Mouse (Mus musculus) spleen, embryonic (tissue): ENCODE results near the gene Dctn2.

ENCODE experiments used
- CTCF ChIA-PET: fragments of 350-600 bp; sonication (Branson Sonifier 250); formaldehyde crosslinking; loops from one replicate; lab custom pipeline; 2022; lab: Charles Lee

The Dctn2 gene

DNA sequence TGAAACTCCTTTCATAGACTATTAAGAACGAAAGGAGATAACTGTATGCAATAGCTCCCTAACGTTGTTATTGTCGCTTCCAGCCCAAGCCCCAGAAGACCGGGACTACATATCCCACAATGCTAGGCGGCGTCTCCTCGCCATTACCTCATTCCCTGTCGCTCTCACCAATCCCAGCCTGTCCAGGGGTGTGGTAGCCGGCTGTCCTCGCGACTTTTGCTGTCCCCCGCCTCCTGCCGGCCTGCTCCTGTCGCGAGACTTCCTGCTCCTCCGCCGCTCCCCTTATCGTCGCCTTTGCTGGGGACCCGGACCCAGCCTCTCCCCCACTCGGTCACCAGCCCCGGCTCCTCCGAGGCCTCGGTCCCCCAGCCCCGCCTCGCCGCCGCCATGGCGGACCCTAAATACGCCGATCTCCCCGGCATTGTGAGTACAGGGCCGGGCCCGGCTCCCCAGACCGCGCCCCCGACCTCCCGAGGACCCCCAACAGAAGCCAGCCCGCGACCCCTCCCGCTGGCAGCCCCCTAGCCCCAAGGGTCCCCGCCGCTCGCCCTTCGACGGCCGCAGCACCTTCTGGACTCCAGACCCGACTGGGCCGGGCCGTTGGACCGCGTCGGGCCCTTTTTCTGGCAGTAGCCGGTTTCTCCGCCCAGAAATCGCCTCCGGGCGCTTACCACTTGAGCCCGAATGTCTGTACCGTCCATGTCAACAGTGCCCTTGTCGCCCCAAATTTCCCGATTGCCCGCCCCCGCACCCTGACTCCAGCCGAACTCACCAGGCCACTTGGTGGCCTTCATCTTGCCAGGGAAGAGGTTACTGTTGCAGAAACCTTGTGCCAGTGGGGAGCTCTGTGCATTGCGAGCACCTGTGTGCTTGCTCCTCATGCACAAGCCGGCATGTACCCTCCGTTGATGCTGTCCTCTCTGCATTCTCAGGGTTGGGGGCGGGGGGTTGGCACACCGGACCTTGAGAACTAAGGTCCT lies at the start of gene Dctn2:
Dctn2 (plus strand) TSS at position 257 of the 980 bp plus-strand sequence.
- CTCF ChIA-PET: interaction anchor here (0.7 kb wide), 1 partner anchor 71 kb away, joined by 3 read pairs; no protein-coding TSS in a partner anchor

DNA sequence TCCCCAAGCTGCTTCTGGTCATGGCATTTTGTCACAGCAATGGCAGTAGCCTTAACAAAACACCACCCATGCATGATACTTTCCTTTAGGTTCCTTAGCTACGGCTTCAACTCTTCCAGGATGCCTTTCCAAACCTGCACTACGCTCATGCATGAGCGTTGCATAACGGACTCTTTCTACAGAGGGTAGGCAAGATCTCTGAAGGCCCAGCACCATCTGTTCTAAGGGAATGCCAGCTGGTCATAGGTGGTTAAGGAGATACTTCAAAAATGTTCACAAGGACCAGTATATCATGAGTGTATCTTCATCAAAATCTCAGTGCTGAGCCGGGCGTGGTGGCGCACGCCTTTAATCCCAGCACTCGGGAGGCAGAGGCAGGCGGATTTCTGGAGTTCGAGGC lies 49.7 kb upstream of the Dctn2 start:
- CTCF ChIA-PET: no interaction called here

- CTCF ChIA-PET: interaction anchor here (0.5 kb wide), 1 partner anchor 529 kb away, joined by 3 read pairs; no protein-coding TSS in a partner anchor
Measured at GRCm38 (mm10) chr10:127217177-127217576, 49.0 kb upstream of the Dctn2 start.

DNA sequence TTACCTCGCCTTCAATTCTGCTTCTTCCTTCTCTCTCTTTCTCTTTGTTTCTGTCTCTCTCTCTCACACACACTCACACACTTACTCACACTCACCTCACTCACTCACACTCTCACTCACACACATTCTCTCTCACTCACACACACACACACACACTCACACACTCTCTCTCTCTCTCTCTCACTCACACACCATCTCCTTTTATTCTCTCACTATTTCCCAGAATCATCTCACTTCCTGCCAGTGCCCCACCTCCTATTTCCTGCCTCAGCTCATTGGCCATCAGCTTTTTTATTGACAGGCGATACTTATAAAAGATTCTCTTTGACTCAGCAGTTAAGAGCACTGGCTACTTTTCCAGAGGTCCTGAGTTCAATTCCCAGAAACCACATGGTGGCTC lies 47.8 kb upstream of the Dctn2 start:
- CTCF ChIA-PET: no interaction called here

- CTCF ChIA-PET: interaction anchor here (0.6 to 0.9 kb wide), 3 partner anchors 45 to 1580 kb away, joined by 3 to 9 read pairs (median 4); partner anchors contain the start of gene Slc26a10
Measured at GRCm38 (mm10) chr10:127225213-127225612, 41.0 kb upstream of the Dctn2 start.

- CTCF ChIA-PET: interaction anchor here (0.6 kb wide), 1 partner anchor 81 kb away, joined by 3 read pairs; no protein-coding TSS in a partner anchor
Measured at GRCm38 (mm10) chr10:127225732-127226131, 40.4 kb upstream of the Dctn2 start.

- CTCF ChIA-PET: interaction anchor here (0.7 kb wide), 1 partner anchor 1487 kb away, joined by 6 read pairs; no protein-coding TSS in a partner anchor
Measured at GRCm38 (mm10) chr10:127226318-127226895, 39.8 kb upstream of the Dctn2 start.

GRCm38 (mm10) chr10:127227163-127227562 lies 39.0 kb upstream of the Dctn2 start:
- CTCF ChIA-PET: interaction anchor here (0.7 kb wide), 1 partner anchor 1486 kb away, joined by 6 read pairs; no protein-coding TSS in a partner anchor

- CTCF ChIA-PET: interaction anchor here (0.6 to 1.0 kb wide), 2 partner anchors 85 to 152 kb away, joined by 4 to 18 read pairs; no protein-coding TSS in a partner anchor
Measured at GRCm38 (mm10) chr10:127228897-127229296, 37.3 kb upstream of the Dctn2 start.

- CTCF ChIA-PET: no interaction called here
Measured at GRCm38 (mm10) chr10:127230693-127231092, 35.5 kb upstream of the Dctn2 start.

DNA sequence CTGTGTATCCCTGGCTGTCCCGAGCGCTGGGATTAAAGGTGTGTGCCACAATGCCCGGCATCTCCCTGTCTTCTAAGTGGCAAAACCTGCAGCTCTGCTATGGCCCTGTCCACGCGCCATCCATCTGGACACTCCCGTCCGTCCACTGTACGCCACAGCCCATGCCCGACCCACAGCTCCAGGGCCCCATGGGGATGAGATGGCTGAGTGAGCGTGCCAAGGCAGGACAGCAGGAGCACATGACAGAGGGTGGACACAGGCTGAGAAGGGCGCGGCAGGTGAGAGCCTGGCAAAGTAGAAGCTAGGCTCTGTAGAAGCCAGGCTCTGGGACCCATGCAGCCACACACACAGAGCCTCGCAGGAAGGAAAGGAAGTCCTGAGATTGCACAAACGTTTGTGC lies 34.4 kb upstream of the Dctn2 start:
- CTCF ChIA-PET: interaction anchor here (0.6 kb wide), 1 partner anchor 118 kb away, joined by 4 read pairs; no protein-coding TSS in a partner anchor

DNA sequence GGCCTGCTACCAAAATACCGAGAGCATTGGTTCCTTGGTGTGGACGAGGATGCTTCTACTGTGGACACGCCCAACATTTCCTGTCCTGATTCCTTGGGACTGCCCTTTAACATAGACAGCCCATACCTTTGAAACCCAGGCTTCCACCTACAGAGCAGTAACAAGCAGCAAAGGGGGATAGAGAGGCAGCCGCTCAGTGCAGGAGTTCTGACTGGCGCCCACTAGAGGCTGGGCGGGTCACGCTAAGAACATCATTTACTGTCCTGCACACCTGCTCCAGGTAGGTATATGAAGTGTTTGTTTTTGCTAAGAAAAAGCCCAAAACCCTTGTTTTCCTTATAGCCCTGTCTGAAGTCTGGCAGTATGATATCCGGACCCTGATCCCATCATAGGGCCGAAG lies 33.0 kb upstream of the Dctn2 start:
- CTCF ChIA-PET: interaction anchor here (0.6 kb wide), 1 partner anchor 81 kb away, joined by 11 read pairs; no protein-coding TSS in a partner anchor

- CTCF ChIA-PET: no interaction called here
Measured at GRCm38 (mm10) chr10:127236541-127236940, 29.6 kb upstream of the Dctn2 start.

DNA sequence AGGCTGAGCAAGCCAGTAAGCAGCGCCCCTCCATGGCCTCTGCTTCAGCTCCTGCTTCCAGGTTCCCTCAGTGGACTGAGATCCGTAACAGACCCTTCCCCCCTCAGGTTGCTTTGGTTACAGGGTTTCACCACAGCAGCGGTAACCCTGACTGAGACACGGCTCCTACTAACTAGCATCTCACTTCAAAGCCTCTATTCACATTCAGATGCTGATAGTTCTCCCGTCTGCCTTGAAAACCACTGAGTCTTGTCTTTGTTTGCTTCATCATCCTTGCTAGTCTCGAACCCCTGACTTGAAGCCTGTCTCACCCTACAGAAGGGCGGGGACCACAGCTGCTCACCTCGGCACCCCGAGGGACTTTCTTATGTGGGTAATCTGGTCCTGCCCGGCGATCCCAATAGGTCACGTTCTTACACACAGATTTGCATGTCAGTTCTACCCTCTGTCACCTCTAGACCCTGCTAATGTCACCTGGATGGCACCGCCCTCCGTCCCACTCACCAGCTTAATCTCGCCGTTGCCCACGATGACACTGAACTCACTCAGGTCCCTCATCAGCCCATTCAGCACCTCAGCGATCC lies 27.8 kb upstream of the Dctn2 start:
- CTCF ChIA-PET: no interaction called here

DNA sequence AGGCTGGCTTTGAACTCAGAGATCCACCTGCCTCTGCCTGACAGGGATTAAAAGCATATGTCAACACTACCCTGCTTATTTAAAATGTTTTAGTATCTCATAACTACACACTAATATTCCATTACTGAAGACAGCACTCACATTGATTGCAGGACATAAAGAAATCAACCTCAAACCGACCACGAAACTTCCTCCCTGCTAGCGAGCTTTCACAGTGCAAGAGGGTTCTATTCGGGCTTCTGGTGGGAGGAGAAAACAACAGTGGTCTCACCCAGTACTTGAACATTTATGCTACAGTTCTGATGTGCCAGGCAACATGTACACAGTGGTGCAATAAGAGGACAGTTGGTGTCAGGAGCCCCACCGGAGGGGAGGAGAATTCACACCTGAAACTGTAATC lies 15.4 kb upstream of the Dctn2 start:
- CTCF ChIA-PET: no interaction called here

DNA sequence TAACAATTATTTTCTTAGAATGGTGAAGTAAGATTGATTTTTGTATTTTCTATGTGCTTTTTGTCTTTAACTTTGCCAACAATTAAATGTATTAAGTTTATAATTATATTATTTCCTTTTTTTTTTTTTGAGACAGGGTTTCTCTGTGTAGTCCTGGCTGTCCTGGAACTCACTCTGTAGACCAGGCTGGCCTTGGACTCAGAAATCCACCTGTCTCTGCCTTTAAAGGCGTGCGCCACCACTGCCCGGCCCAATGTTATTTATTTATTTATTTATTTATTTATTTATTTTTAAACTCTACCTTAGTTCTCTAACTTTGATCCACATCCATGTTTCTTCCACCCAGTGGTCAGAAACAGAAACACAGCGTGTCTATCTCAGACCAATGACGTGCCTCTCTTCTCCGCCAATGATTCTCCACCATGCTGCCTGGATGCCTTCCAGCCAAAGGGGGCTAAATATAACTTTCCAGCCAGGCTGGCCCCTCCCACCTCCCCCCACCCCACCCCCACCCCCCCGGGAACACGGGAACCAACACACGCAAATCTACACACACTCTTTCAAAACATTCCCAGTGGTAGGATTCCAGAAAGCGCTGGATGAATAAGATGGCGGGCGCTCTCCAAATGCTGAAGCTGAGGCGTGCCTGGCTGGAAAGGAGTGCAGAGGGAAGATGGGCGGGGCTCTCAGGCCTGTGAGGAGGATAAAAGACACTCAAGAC lies 10.4 kb upstream of the Dctn2 start:
- CTCF ChIA-PET: no interaction called here

DNA sequence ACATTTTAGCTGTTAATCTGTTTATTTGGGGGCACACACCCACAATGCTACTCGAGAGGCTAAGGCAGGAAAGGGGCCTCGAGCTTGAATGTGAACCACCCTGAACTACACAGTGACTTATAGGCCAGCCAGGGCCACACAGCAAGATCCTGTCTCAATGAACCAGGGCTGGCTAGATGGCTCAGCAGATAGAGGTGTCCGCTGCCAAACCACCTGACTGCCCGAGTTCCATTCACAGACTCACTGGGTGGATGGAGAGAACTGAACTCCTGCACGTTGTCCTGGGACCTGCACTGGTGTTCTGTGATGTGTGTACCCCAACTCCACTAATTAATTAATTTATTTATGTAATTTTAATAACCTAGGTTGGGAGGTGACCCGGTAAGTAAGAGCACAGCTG lies 8.4 kb upstream of the Dctn2 start:
- CTCF ChIA-PET: no interaction called here

DNA sequence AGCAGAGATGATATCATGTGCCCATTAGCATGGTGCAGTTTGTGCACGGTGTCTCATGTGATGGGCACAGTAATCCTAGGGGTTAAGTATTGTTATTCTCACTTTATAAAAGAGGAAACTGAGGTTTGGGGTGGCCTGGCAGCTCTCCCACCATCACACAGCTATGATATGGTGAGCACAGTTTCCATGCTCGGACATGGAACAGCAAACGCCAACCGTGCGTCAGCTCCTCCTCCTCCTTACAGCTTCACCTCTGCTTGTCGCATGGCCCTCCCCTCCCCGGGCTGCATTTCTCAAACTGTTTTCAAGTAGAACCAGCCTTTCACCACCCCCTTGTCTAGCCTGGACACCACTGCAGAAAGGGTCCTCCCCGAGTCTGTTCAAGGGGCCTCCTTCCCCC lies 7.7 kb upstream of the Dctn2 start:
- CTCF ChIA-PET: no interaction called here

DNA sequence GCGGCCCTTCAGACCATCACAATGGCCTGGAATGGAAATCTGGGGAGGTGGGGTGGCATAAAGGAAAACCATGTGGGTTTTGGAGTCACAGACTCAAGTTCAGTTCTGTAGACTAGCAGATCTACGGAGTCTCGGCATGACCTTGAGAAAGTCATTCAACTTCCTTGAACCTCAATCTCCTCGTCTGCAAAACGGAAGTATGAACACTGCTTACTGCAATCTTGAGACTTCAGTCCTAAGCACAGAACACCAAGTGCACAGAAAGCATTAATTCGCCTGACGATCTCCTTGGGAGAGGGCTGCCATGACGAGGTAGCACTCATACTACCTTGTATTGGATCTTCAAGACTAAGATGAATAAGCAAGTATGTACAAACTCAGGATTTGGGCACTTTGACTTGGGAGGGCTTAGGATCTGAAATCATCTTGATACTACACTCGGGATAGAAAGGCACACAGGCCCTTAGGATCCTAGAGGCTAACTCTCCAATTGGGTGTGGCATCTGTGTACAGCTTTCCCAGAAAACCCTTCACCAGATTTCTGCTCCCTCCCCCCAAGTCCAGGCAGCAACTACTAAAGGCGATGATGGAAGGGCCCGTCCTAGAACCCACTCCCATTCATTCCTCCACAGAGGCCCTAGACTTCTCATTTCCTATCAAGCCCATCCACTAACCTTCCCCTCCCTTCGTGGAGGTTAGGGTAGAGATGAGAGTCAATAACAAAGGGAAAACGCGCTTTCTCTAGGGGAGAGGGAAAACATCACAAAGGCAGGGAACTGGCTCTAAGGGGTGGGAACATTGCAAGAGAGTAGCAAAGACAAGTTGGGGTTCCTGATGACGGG lies 4.2 kb upstream of the Dctn2 start:
- CTCF ChIA-PET: no interaction called here
